Mouse (Mus musculus): ENCODE data around the gene Pdzd4. TPM values are rescaled to one million over a fixed set of nuclear protein-coding genes. Genes with fewer than 3 reads are reported as not detected.

Pdzd4 gene
- 0.68 to 2.9 TPM (median 1.9 TPM) in 3 replicates for total RNA-seq (2017)

DNA sequence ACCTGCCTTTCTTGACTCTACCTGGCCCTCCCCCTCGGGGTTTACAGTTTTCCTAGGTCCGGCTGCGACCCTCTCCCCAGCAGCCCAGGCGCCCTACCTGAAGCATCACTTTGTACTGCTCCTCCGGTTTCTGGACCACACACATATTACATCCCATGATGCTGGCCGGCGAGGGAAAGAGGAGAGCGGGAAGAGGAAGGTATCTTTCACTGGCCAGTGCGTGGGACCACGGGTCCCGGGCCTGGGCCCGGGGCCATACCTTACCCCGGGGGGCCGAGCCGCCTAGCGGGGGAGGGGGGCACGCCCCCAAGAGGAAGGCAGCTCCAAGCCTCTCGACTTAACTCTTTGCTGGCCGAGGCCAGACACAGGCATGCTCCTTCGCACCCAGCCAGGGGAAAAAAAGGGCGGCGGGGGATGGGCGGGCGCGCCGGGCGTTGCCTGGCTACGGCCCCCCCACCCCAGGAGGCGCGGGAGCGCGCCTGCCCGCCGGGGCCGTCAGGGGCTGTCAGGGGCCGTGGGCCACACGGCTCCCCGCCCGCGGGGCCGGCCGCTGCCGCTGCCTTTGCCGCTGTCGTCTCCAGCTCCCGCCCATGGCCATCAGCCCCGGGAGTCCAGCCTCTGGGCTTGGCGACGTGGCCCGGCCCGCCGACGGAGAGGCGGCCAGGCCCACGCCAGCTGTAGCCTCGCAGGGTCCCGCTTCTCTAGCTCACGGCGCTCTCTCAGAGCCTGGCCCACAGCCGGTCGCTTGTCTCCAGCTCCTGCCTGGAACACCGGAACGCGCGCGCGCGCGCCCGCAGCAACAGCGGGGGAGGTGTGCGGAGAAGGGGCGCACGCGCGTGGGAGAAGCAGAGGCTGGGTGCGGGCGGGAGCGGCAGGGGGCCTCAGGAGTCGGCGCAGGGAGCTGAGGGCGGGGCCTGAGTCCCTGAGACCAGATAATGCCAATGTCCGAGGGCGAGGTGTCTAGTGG, at the start of gene Pdzd4:
Gene Pdzd4 (minus strand): TSS at position 785 of the 967 bp plus-strand sequence.
- no peak for ATAC-seq (replicated peaks; ENCODE audit: insufficient number of reproducible peaks, low FRiP score, low TSS enrichment, poor library complexity, severe bottlenecking)

DNA sequence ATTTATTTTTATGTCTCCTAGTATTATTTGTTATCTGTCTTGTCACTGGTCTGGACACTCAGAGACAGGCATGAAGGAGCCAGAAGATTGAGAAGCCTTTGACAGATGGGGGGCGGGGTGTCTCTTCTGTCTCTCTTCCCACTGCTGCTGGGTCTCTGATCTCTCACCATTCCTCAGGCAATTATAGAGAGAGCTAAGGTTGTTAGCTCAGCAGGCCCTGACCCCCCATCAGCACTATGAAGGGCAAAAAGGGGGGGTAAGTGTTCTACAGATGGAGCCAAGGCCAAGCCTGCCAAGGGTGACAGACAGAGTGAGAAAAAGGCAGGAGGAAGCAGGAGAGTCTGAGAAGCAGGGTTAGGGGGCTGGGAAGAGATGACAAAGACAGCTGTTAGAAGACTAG, 47.2 kb upstream of the Pdzd4 start:
- no peak for ATAC-seq (replicated peaks; ENCODE audit: insufficient number of reproducible peaks, low FRiP score, low TSS enrichment, poor library complexity, severe bottlenecking)

DNA sequence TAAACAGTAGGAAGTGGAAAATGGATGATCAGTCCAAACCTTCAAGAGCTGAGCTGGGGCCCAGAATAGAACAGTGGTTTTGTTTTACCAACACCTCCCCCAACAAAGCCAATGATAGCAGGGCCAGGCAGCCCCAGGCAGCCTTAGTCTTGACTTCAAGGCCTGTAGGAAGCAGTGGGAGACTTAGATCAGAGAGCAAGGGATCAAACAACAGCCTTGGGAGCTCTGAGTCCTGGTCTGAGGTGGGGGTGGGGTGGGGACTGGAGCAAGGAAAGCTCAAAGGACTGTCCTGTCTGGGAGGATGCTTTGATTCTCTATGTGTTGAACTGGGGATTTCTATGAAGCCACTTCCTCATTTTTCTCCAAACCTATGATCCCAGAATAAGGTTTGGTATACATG, 46.7 kb upstream of the Pdzd4 start:
- ATAC-seq (replicated peaks; ENCODE audit: insufficient number of reproducible peaks, low FRiP score, low TSS enrichment, poor library complexity, severe bottlenecking): no peak

DNA sequence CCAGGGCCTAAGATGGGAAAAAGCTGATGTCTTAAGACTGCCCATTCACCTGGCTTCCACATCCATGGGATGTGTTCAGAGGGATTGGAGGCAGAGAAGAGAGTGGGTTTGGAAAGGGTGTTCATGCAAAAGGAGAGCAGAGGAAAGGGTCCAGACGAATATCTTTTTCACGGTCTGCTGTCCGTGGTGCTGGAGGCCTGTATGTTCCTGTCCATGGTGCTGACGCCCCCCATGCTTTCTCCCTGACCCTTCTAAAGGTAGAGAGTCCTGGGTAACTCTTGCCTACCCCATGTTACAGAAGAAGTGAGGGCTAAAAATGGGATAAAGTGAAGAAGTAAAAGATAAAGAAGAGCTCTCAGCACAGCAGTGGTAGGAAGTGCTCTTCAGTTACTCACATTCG, 44.6 kb upstream of the Pdzd4 start:
- ATAC-seq (replicated peaks; ENCODE audit: insufficient number of reproducible peaks, low FRiP score, low TSS enrichment, poor library complexity, severe bottlenecking): no peak

DNA sequence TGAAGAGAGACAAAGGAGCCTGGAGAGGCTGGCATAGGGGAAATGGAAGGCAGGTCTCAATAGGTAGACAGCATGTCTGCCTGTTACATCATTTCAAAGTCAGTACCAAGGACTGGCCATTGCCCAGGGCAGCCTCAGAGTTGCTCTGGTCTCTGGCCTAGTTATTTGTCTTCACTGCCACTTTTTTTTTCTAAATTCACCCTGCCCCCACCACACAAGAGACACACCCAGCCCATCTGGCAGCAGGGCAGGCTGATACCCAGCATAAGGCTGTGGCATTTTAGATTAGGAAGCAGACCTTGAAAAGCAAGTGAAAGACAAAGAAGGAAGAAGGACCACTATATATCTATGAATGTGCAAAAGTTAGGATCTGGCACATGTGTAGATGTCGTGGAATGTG, 43.1 kb upstream of the Pdzd4 start:
- ATAC-seq (replicated peaks; ENCODE audit: insufficient number of reproducible peaks, low FRiP score, low TSS enrichment, poor library complexity, severe bottlenecking): no peak

DNA sequence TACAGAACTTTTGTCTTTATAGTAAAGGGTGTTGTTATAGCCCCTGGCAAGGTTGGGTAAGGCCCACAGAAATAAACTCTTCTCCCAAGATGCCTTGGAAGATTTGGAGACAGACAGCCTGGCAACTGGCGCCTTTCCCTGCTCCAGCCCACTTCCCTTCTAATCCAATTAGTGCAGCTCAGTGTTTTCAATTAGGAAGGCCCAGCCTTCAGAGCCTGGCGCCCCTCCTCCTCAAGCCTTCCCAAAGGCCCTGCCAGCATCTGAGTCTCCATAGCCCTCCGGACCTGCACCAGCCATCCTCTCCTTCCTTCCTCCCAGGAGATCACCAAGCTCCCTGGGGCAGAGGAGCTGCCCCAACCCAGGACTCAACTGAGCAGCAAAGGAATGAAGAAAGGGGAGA, 42.5 kb upstream of the Pdzd4 start:
- no peak for ATAC-seq (replicated peaks; ENCODE audit: insufficient number of reproducible peaks, low FRiP score, low TSS enrichment, poor library complexity, severe bottlenecking)

DNA sequence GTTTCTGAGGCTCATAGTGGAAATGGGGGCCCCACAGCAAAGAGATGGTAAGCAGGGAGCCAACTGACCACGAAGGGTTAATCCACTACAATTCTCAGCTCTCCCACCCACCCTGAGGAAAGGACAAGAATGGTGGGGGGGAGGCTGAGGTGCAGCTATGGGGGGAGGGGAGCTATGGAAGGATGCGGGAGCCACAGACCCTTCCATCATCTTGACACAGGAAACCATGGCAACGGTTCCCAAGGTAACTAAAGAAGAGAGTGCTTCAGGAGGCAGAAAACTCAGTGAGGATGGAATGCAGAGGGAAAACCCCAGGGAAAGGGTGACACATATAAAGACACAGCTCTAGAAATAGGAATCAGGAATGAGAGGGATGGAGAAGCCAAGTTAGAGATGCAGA, 39.9 kb upstream of the Pdzd4 start:
- ATAC-seq (replicated peaks; ENCODE audit: insufficient number of reproducible peaks, low FRiP score, low TSS enrichment, poor library complexity, severe bottlenecking): no peak

DNA sequence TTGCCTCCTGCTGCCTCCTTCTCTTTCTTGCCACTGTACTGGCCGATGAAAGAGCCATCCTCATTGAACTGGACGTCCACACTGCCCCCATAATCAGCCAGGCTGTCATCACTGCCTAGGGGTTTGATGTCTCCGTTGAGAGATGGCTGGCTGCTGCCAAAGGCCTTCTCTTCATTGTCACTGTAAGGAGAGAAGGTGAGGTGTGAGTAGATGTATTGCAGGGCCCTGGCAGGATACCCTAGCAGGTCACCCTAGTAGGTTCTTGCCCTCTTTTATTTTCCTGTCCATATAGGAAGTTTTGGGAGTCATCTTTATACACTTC, 30.3 kb upstream of the Pdzd4 start:
- no peak for ATAC-seq (replicated peaks; ENCODE audit: insufficient number of reproducible peaks, low FRiP score, low TSS enrichment, poor library complexity, severe bottlenecking)

DNA sequence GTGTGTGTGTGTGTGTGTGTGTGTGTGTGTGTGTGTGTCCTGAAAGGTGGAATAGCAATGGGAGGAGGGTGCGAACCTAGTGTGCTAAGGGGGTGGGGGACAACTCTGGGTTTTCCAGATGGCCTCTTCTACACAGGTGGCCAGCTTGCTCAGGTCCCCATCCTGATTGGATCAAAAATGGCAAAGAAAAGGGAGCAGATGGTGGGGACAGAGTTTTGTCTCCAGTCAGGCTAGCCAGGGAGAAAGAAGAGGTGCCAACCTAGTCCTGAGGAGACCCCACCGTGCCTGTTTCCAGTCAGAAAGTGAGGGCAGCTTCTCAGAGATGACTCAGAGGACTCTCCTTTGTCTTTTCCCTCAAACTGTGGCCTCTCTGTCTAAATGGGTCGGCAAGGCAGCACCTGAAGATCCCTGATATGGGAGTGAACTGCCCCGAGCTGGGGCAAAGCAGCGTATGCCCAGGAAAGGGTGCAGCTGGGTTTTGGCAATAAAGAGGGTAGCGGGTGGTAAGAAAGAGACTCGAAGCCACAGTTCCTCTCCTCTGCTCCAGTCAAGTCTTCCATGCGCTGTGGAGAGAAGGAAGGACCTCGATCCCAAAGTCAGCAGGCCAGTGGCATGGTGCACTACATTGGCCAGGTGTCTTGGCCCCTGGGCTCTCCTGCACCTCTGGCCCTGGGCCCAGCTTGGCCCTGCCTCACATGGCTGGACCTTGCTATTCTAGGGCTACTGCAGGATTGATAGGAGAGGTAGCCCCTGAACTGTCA, 29.7 kb upstream of the Pdzd4 start:
- ATAC-seq (replicated peaks; ENCODE audit: insufficient number of reproducible peaks, low FRiP score, low TSS enrichment, poor library complexity, severe bottlenecking): no peak

DNA sequence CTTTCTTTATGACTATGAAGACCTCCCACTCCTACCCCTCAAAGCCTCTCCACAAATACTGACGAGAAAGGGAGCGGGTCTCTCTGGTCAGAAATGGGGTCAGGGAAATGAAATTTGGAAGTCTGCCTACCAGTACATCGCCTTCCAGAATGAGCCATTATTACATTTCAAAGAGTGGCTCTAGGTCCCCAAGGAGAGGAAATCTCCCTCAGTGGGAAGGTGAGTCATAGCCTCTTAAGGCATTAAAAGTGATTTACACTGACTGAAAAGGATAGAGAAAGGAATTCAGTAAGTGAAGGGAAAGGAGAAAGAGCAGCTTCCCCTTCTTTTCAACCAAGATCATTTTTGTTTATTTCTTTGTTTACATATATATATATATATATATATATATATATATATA, 11.9 kb upstream of the Pdzd4 start:
- no peak for ATAC-seq (replicated peaks; ENCODE audit: insufficient number of reproducible peaks, low FRiP score, low TSS enrichment, poor library complexity, severe bottlenecking)

DNA sequence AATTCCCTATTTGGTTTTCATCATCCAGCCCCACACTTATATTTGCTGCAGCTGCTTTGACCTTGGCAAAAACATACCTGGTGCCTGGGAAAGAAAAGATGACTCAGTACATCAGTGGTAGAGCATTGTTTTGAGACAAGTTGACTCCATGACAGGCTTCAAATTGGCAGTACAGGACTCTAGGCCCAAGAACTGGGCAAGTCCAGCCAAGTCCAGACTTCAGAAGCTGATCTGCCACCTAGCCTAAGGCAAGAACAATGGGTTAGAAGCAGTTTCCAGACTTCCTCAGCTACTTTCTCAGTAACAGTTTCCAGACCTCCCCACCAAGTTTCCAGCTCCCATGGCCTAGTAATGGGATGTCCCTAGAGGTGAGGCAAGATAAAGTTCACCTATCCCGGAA, 11.0 kb upstream of the Pdzd4 start:
- ATAC-seq (replicated peaks; ENCODE audit: insufficient number of reproducible peaks, low FRiP score, low TSS enrichment, poor library complexity, severe bottlenecking): no peak

DNA sequence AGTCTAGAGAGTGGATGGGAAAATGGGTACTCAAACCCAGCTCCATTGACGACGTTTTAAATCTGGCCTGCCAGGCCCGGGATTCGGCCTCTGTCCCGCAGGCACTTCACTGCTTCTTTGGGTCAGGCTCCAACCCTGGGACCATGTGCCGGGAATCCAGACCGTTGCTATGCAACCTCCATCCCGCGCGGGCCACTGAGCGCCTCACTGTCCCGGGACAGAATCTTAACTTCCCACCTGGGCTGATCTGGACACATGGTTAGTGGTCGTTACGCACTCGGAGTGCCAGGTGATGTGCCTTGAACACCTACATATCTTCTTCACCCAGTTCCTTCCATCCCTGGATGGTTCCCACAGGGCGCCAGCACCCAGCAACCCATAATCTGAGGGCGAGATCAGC, 1.0 kb downstream of the Pdzd4 start:
- ATAC-seq (replicated peaks; ENCODE audit: insufficient number of reproducible peaks, low FRiP score, low TSS enrichment, poor library complexity, severe bottlenecking): no peak

DNA sequence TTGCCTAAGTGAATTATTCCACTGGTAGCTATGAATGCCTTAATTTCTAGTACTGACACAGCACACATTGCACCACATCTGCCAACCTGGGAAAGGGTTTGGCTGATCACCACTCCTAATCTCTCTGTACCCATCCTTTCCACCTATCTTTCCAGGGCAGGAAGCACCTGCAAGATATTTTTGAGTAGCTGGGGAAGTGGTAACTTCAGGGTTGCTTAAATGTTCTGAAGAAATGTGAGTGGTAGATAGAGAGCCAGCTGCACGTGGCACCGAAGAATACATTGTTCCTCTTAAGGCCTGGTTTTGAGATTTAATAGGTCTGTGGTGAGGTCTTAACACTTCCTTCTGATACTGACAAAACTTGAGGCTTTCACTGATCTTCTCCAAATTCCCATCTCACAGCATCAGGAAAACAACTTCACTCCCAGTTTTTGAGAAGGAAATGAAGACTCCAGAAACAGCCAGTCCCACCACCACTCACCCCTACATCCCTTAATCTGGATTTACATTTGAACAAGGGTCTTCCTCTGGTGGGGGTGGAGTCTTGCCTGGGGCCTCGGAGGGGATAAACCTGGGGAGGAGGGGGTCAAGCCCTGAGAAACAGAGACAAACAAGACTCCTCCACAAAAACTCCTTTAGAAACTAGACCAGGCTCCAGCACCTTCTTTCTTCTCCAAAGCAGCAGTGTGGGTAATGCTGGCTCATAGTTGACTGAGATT, 8.0 kb downstream of the Pdzd4 start:
- no peak for ATAC-seq (replicated peaks; ENCODE audit: insufficient number of reproducible peaks, low FRiP score, low TSS enrichment, poor library complexity, severe bottlenecking)

DNA sequence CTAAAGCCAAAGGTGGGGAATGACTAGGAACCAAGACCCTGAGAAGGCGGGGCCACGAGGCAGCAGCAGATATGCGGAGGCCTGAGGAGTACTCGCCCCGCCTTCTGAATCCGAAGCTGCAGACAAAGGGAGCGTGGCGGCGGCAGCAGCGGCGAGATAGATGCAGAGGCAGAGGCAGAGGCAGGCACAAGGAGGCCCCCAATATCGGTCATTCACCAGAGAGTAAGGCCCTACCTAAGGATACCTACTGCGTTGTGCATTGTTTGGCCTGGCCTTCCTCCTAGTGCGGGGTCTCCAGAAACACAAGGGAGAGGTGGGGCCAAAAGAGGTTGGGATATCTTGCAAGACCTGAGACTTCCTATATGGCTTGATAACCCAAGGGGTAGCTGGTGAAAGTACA, 9.7 kb downstream of the Pdzd4 start:
- ATAC-seq (replicated peaks; ENCODE audit: insufficient number of reproducible peaks, low FRiP score, low TSS enrichment, poor library complexity, severe bottlenecking): no peak

DNA sequence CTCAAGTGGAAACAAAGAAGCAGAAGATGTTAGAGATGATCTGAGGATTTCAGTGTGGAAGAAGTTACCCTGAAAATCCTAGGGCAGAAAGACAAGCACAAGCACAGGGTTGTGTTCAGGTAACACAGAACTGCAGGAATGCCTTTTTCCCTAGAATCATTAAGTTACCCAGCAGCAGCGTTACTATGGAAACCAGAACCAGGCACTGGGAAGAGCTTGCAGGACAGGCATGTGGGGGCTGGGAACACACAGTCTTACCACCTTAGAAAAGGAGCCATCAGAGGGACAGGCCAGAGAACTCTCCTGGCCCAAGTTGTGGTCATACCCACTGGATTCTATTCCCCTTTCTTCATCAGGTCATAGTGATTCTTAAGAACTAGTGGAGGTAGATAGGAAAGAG, 19.0 kb downstream of the Pdzd4 start:
- ATAC-seq (replicated peaks; ENCODE audit: insufficient number of reproducible peaks, low FRiP score, low TSS enrichment, poor library complexity, severe bottlenecking): no peak

DNA sequence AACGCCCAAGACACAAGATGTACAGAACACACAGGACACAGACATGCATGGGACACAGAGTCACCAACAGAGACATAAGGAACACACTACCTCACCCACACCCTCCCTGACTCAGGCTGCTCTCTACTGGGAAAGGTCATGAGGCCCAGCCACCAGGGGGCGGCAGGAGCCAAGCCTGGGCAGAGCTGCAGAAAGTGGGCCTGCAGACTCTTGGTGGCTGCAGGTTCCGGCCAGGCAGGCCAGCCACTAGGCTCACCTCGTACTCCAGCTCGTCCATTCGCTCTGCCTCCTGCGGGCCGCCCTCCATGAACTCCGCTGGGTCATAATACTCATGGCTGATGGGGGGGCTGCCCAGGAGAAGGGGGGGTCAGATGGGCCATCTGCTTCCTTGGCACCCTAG, 26.3 kb downstream of the Pdzd4 start:
- peak; percentile 89 for ATAC-seq (replicated peaks; ENCODE audit: insufficient number of reproducible peaks, low FRiP score, low TSS enrichment, poor library complexity, severe bottlenecking)

DNA sequence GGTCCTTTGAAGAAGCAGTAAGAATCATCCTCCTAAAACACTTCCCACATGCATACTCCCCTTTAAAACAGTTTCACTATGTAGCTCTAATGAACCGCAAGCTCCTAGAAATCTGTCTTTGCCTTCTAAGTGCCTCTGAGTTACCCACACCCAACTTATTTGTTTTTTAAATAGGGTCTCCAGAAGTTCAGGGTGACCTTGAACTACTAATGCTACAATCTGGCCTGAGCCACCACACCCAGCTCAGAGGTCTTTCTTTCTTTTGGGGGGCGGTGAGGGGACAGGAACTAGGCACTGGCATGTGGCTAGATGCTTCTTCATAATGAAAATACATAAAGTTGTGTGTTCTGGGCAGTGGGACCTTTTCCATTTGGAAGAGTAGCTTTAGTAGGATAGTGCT, 27.3 kb downstream of the Pdzd4 start:
- ATAC-seq (replicated peaks; ENCODE audit: insufficient number of reproducible peaks, low FRiP score, low TSS enrichment, poor library complexity, severe bottlenecking): no peak

DNA sequence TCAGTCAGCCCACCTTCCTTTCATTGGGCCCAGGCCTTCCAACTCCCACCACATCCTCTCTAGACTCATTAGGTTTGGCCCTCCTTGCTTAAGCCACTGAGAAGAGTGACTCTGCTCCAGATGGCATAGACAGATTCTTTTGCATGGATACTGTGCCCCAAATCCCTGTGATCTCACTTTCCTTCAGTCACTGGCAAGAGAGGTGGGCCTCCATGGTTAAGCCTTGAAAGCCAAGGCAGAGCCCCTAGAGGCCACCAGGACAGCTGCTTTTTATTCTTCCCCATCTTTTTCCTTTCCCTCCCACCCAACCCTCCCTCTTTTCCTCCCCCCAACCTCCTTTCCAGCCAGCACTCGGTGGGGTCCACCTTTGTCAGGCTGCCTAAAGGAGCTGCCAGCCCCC, 31.3 kb downstream of the Pdzd4 start:
- no peak for ATAC-seq (replicated peaks; ENCODE audit: insufficient number of reproducible peaks, low FRiP score, low TSS enrichment, poor library complexity, severe bottlenecking)

DNA sequence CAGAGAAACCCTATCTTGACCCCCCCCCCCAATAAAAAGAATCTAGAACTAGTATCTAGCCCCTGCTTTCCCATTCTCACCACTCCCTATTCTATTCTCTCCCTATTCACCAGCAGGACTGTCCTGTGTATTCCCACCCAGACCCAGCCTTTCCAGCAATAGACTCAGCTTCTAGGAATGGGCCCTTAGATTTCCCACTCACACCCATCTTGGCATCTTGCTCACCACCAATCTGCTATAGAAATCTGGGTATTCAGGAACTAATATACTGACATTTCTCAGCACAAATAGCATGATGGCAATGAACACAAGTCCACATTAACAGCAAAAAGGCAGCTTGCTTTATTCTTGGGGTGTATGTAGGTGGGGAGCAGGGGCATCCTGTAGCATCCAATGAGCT, 31.7 kb downstream of the Pdzd4 start:
- ATAC-seq (replicated peaks; ENCODE audit: insufficient number of reproducible peaks, low FRiP score, low TSS enrichment, poor library complexity, severe bottlenecking): no peak

DNA sequence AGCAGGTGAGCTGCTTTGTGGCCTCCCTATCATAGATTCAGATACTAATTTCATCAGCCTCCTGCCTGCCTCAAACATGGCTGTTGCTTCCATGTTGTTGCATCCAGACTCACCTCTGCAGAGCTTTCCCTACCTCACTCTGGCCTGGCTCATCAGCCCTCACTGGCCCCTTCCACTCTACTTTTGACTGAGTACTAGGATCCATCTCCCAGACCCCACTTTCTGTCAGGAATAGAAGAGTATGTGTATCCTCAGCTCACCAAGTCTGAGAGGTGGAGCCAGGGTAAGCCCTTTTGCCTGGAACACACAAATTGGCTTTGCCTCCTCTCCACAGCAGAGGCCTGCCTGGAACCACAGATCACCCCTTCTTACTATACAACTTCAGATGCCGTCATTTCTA, 36.3 kb downstream of the Pdzd4 start:
- no peak for ATAC-seq (replicated peaks; ENCODE audit: insufficient number of reproducible peaks, low FRiP score, low TSS enrichment, poor library complexity, severe bottlenecking)
